Mouse (Mus musculus) heart, embryonic 12.5 days (tissue): ENCODE results near the gene Il17ra. TPM values are rescaled to one million over a fixed set of nuclear protein-coding genes. Genes with fewer than 3 reads are reported as not detected.
A peak's percentile ranks its signal among the peaks of the same experiment; 100 is the strongest.

Source experiments
- ATAC-seq: fragments of 200-750 bp; cut with Nextera tagmentation; 2 replicates; pipeline ENCODE4 v1.8.0; 2017; ENCODE audit warnings: moderate TSS enrichment, moderate library complexity; ENCODE audit not compliant: insufficient number of reproducible peaks, low FRiP score
- H3K27ac ChIP-seq: fragments of 300-500 bp; sonication (generic); 2 replicates; pipeline ENCODE4 v1.5.1; 2016; ENCODE audit warnings: mild to moderate bottlenecking, moderate library complexity; ENCODE audit not compliant: poor library complexity, severe bottlenecking
- H3K27me3 ChIP-seq: fragments of 300-500 bp; sonication (generic); replicated peaks from 2 replicates; pipeline ENCODE4 v1.6.1; 2016; ENCODE audit warnings: mild to moderate bottlenecking, moderate library complexity
- H3K36me3 ChIP-seq: fragments of 300-500 bp; sonication (generic); 2 replicates; pipeline ENCODE4 v1.6.1; 2016; ENCODE audit warnings: mild to moderate bottlenecking, moderate library complexity
- H3K4me1 ChIP-seq: fragments of 300-500 bp; sonication (generic); replicated peaks from 2 replicates; pipeline ENCODE4 v1.6.1; 2016; ENCODE audit warnings: mild to moderate bottlenecking
- H3K4me2 ChIP-seq: fragments of 300-500 bp; sonication (generic); 2 replicates; pipeline ENCODE4 v1.6.1; 2016; ENCODE audit warnings: mild to moderate bottlenecking, moderate library complexity
- H3K4me3 ChIP-seq: fragments of 300-500 bp; sonication (generic); 2 replicates; pipeline ENCODE4 v1.5.1; 2016; ENCODE audit warnings: mild to moderate bottlenecking
- H3K9ac ChIP-seq: fragments of 300-500 bp; sonication (generic); 2 replicates; pipeline ENCODE4 v1.6.1; 2016; ENCODE audit warnings: mild to moderate bottlenecking, moderate library complexity
- H3K9me3 ChIP-seq: fragments of 300-500 bp; sonication (generic); replicated peaks from 2 replicates; pipeline ENCODE4 v1.6.1; 2016; ENCODE audit warnings: mild to moderate bottlenecking, moderate library complexity
- WGBS: fragments of 180-500 bp; shearing (Covaris S2); methylation state at CpG from one replicate; pipeline ENCODE4 v1.1.7; 2016; 5-methylcytosine and 5-hydroxymethylcytosine counted together
- polyA plus RNA-seq: library from polyadenylated mRNA; unstranded; fragments of >200 nt; fragmentation: Nextera tagmentation; extraction: Ambion mirVana; gene quantifications from 2 replicates; pipeline ENCODE4 v1.2.1, GENCODE M21; 2016

Il17ra gene
- polyA plus RNA-seq, 1 experiment from 2014 or later: 7.3 TPM

DNA sequence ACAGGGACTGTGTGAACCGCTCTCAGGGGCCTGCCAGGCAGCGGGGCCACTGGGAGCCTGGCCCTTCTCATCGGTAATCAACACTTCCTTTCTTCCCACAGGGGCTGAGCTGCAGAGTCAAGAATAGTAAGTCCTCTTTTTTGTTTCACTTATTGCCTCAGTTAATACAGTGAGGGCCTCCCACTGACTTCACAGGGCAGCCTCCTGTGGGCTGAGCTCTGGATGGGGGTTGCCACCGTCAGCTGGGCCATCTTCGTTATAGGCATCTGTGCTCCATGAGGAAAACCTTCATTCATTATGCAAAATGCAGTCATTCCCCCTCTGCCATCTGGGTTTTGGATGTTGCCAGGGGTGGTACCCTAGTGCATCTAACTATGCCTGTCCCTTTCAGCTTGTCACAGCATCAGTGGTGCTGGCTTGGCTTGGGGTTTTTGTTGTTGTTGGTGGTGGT is 9.0 kb downstream of the Il17ra start:
- H3K9me3 ChIP-seq: no peaks in the 10 kb centered on the region
- 0 out of 2 replicates have a peak, but pooled peaks cover 2% of the 10 kb centered on the region for H3K27me3 ChIP-seq
- peaks cover 39% of the 10 kb centered on the region for H3K4me1 ChIP-seq
- 6% methylated on average over 5 of the region's 5 CpGs for WGBS
- no peak overlapping the region for H3K9ac ChIP-seq
- H3K4me3 ChIP-seq: no peak overlapping the region
- H3K36me3 ChIP-seq: no peaks in the 10 kb centered on the region
- ATAC-seq: no peak
- H3K4me2 ChIP-seq: peak overlapping the region; percentile 40
- H3K27ac ChIP-seq: peak overlapping the region; percentile 75

DNA sequence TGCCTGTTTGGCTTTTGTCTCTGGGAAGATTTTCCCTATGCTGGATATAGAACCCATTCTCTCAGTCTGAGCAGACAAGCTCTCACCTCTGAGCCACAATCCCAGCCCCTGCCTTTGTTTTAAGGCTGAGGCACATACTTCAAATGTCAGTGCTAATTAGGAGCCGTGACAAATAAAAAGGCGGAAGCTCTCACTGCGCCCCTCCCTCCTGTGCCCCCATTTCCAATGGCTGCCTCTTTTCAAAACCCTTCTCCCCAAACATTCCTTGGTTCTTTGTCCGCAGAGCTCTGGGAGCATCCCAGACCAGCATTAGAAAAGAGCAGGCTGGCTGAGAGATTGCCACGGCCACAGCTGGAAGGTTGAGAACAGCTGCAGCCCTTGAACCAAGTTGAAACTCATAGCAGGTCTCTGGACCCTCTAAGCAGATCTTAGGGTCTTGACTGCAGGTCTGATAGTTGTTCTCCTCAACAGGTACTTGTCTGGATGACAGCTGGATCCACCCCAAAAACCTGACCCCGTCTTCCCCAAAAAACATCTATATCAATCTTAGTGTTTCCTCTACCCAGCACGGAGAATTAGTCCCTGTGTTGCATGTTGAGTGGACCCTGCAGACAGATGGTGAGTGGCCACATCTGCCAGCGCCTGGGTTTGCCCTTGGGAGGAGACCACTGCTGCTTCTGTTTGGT is 9.6 kb downstream of the Il17ra start:
- ATAC-seq: no peak
- no peak overlapping the region for H3K9ac ChIP-seq
- no peaks in the 10 kb centered on the region for H3K9me3 ChIP-seq
- 37% methylated on average over 8 of the region's 8 CpGs for WGBS
- H3K27ac ChIP-seq: peak overlapping the region; percentile 75
- no peak overlapping the region for H3K4me3 ChIP-seq
- no peaks in the 10 kb centered on the region for H3K36me3 ChIP-seq
- peak overlapping the region; percentile 40; the same call in 1 of the 2 replicates for H3K4me2 ChIP-seq
- H3K4me1 ChIP-seq: peaks cover 39% of the 10 kb centered on the region
- H3K27me3 ChIP-seq: no peaks in the 10 kb centered on the region

DNA sequence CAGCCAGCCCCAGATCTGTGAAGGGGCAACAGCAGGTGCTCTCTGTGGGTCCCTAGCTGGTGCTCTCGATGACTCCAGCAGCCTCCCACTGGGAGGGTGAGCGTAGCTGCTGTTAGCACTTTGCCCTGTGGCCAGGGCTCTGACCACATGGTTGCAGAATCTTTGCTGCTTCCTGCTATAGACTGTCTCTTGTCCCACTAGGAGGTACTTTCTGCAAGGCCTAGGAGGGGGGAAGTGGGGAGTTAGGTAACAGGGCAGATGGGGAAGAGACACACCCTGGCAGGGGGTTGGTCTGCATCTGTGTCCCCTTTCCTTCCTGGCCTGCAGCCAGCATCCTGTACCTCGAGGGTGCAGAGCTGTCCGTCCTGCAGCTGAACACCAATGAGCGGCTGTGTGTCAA is 10.4 kb downstream of the Il17ra start:
- WGBS: 40% methylated on average over 5 of the region's 5 CpGs
- Histone ChIP-seq H3K9ac (no peak overlapping the region), H3K4me2 (no peak overlapping the region), H3K36me3 (no peaks in the 10 kb centered on the region), H3K4me3 (no peak overlapping the region), H3K4me1 (peaks cover 39% of the 10 kb centered on the region), H3K27me3 (no peaks in the 10 kb centered on the region), H3K27ac (no peak overlapping the region), H3K9me3 (no peaks in the 10 kb centered on the region)
- ATAC-seq: no peak

- Histone ChIP-seq H3K4me2 (no peak overlapping the region), H3K36me3 (no peaks in the 10 kb centered on the region), H3K4me1 (peaks cover 34% of the 10 kb centered on the region), H3K4me3 (no peak overlapping the region), H3K27me3 (no peaks in the 10 kb centered on the region), H3K27ac (no peak overlapping the region), H3K9ac (no peak overlapping the region), H3K9me3 (no peaks in the 10 kb centered on the region)
- WGBS: 83% methylated on average over 8 of the region's 8 CpGs
- ATAC-seq: no peak
Measured at GRCm38 (mm10) chr6:120475288-120475687, 12.2 kb downstream of the Il17ra start.

GRCm38 (mm10) chr6:120479302-120479701 is 16.3 kb downstream of the Il17ra start:
- ATAC-seq: no peak
- no peak overlapping the region for H3K27ac ChIP-seq
- no peak overlapping the region for H3K4me2 ChIP-seq
- H3K4me1 ChIP-seq: peaks cover 12% of the 10 kb centered on the region
- H3K9ac ChIP-seq: no peak overlapping the region
- WGBS: 72% methylated on average over 2 of the region's 2 CpGs
- no peak overlapping the region for H3K4me3 ChIP-seq
- H3K27me3 ChIP-seq: peaks cover 6% of the 10 kb centered on the region; the same call in 1 of the 2 replicates
- H3K36me3 ChIP-seq: peaks cover 7% of the 10 kb centered on the region; the same call in 1 of the 2 replicates
- H3K9me3 ChIP-seq: no peaks in the 10 kb centered on the region

- WGBS: 84% methylated on average over 5 of the region's 5 CpGs
- H3K4me3 ChIP-seq: no peak overlapping the region
- H3K9ac ChIP-seq: no peak overlapping the region
- no peak overlapping the region for H3K27ac ChIP-seq
- peaks cover 18% of the 10 kb centered on the region for H3K4me1 ChIP-seq
- ATAC-seq: no peak
- peaks cover 6% of the 10 kb centered on the region; the same call in 1 of the 2 replicates for H3K27me3 ChIP-seq
- no peaks in the 10 kb centered on the region for H3K9me3 ChIP-seq
- peaks cover 7% of the 10 kb centered on the region; the same call in 1 of the 2 replicates for H3K36me3 ChIP-seq
- H3K4me2 ChIP-seq: no peak overlapping the region
Measured at GRCm38 (mm10) chr6:120480361-120480760, 17.3 kb downstream of the Il17ra start.

GRCm38 (mm10) chr6:120481538-120481937 is 18.5 kb downstream of the Il17ra start:
- Histone ChIP-seq H3K4me2 (no peak overlapping the region), H3K27me3 (peaks cover 6% of the 10 kb centered on the region; the same call in 1 of the 2 replicates), H3K27ac (no peak overlapping the region), H3K4me1 (peaks cover 18% of the 10 kb centered on the region), H3K36me3 (peaks cover 7% of the 10 kb centered on the region; the same call in 1 of the 2 replicates), H3K9ac (no peak overlapping the region), H3K4me3 (no peak overlapping the region), H3K9me3 (no peaks in the 10 kb centered on the region)
- WGBS: 90% methylated on average over 6 of the region's 6 CpGs
- no peak for ATAC-seq

GRCm38 (mm10) chr6:120482021-120482420 is 19.0 kb downstream of the Il17ra start:
- no peak overlapping the region for H3K9ac ChIP-seq
- 88% methylated on average over 14 of the region's 14 CpGs for WGBS
- H3K36me3 ChIP-seq: peaks cover 7% of the 10 kb centered on the region; the same call in 1 of the 2 replicates
- H3K27me3 ChIP-seq: peaks cover 6% of the 10 kb centered on the region; the same call in 1 of the 2 replicates
- no peak overlapping the region for H3K4me2 ChIP-seq
- no peak for ATAC-seq
- no peaks in the 10 kb centered on the region for H3K9me3 ChIP-seq
- peaks cover 18% of the 10 kb centered on the region for H3K4me1 ChIP-seq
- no peak overlapping the region for H3K4me3 ChIP-seq
- no peak overlapping the region for H3K27ac ChIP-seq

DNA sequence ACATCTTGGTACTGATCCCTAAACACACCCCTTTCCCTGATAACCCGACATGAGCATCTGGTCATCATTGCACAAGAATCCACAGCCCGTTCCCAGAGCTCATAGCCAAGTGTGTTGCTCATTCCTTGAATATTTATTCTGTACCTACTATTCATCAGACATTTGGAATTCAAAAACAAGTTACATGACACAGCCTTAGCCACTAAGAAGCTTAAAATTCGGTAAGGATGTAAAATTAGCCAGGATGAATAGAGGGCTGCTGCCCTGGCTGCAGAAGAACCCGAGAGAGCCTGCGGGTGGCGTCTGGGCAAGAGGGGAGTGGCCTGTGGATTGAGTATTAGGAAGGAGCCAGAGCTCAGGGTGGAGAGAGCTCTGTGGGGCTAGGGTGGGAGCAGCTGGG is 19.7 kb downstream of the Il17ra start:
- no peaks in the 10 kb centered on the region for H3K9me3 ChIP-seq
- H3K27ac ChIP-seq: no peak overlapping the region
- ATAC-seq: no peak
- H3K9ac ChIP-seq: peak overlapping the region; percentile 29; the same call in 1 of the 2 replicates
- peak overlapping the region; percentile 58 for H3K4me2 ChIP-seq
- peaks cover 18% of the 10 kb centered on the region for H3K4me1 ChIP-seq
- peaks cover 6% of the 10 kb centered on the region; the same call in 1 of the 2 replicates for H3K27me3 ChIP-seq
- H3K36me3 ChIP-seq: peaks cover 7% of the 10 kb centered on the region; the same call in 1 of the 2 replicates
- H3K4me3 ChIP-seq: no peak overlapping the region
- 31% methylated on average over 6 of the region's 6 CpGs for WGBS

- H3K27me3 ChIP-seq: peaks cover 6% of the 10 kb centered on the region; the same call in 1 of the 2 replicates
- peak; percentile 60; the same call in 1 of the 2 replicates for ATAC-seq
- peaks cover 18% of the 10 kb centered on the region for H3K4me1 ChIP-seq
- no peak overlapping the region for H3K27ac ChIP-seq
- peak overlapping the region; percentile 29; the same call in 1 of the 2 replicates for H3K9ac ChIP-seq
- 22% methylated on average over 8 of the region's 8 CpGs for WGBS
- H3K36me3 ChIP-seq: peaks cover 7% of the 10 kb centered on the region; the same call in 1 of the 2 replicates
- no peaks in the 10 kb centered on the region for H3K9me3 ChIP-seq
- H3K4me3 ChIP-seq: peak overlapping the region; percentile 21; the same call in 1 of the 2 replicates
- H3K4me2 ChIP-seq: peak overlapping the region; percentile 58
Measured at GRCm38 (mm10) chr6:120483211-120483626, 20.2 kb downstream of the Il17ra start.

DNA sequence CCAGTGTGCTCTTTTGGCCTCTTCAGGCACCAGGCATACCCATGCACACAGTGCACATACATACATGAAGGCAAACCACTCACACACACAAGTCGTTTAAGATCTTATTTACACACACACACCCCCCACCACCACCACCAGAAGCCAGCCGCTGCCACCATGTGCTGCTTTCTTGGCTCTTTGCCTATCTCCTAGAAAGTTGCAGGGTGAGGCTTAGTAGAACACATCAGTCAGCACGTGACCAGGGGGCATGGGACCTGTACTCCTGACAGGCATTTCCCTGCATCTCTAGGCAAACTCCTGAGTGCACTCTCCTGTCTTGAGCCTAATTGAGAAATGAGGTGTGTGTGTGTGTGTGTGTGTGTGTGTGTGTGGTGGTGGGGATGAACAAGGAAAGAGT is 22.0 kb downstream of the Il17ra start:
- H3K4me3 ChIP-seq: no peak overlapping the region
- no peak overlapping the region for H3K9ac ChIP-seq
- peaks cover 13% of the 10 kb centered on the region for H3K4me1 ChIP-seq
- H3K27ac ChIP-seq: no peak overlapping the region
- H3K9me3 ChIP-seq: no peaks in the 10 kb centered on the region
- WGBS: 33% methylated on average over 3 of the region's 3 CpGs
- peaks cover 7% of the 10 kb centered on the region; the same call in 1 of the 2 replicates for H3K27me3 ChIP-seq
- no peak for ATAC-seq
- peaks cover 7% of the 10 kb centered on the region; the same call in 1 of the 2 replicates for H3K36me3 ChIP-seq
- no peak overlapping the region for H3K4me2 ChIP-seq
